Mouse (Mus musculus): ENCODE results near the gene Mknk1.

Gene Mknk1

GRCm38 (mm10) chr4:115838696-115839641 is at the start of gene Mknk1:
Mknk1 (plus strand) TSS chr4:115839198.
- peak; percentile 93 for DNase-seq (ENCODE audit: low spot score)

GRCm38 (mm10) chr4:115790864-115791263 is 48.1 kb upstream of the Mknk1 start:
- no peak for DNase-seq (ENCODE audit: low spot score)

GRCm38 (mm10) chr4:115795360-115795759 is 43.6 kb upstream of the Mknk1 start:
- DNase-seq (ENCODE audit: low spot score): no peak

- no peak for DNase-seq (ENCODE audit: low spot score)
Observed at GRCm38 (mm10) chr4:115799981-115800380, 39.0 kb upstream of the Mknk1 start.

- no peak for DNase-seq (ENCODE audit: low spot score)
Observed at GRCm38 (mm10) chr4:115812326-115812725, 26.7 kb upstream of the Mknk1 start.

- no peak for DNase-seq (ENCODE audit: low spot score)
Observed at GRCm38 (mm10) chr4:115815606-115816005, 23.4 kb upstream of the Mknk1 start.

GRCm38 (mm10) chr4:115820199-115820598 is 18.8 kb upstream of the Mknk1 start:
- DNase-seq (ENCODE audit: low spot score): no peak

GRCm38 (mm10) chr4:115820944-115821343 is 18.1 kb upstream of the Mknk1 start:
- no peak for DNase-seq (ENCODE audit: low spot score)

- DNase-seq (ENCODE audit: low spot score): no peak
Observed at GRCm38 (mm10) chr4:115821431-115821830, 17.6 kb upstream of the Mknk1 start.

- DNase-seq (ENCODE audit: low spot score): no peak
Observed at GRCm38 (mm10) chr4:115821928-115822327, 17.1 kb upstream of the Mknk1 start.

GRCm38 (mm10) chr4:115824178-115824577 is 14.8 kb upstream of the Mknk1 start:
- no peak for DNase-seq (ENCODE audit: low spot score)

GRCm38 (mm10) chr4:115825271-115825670 is 13.7 kb upstream of the Mknk1 start:
- DNase-seq (ENCODE audit: low spot score): no peak

GRCm38 (mm10) chr4:115827066-115827465 is 11.9 kb upstream of the Mknk1 start:
- DNase-seq (ENCODE audit: low spot score): no peak

GRCm38 (mm10) chr4:115827535-115827887 is 11.5 kb upstream of the Mknk1 start:
- DNase-seq (ENCODE audit: low spot score): no peak

GRCm38 (mm10) chr4:115827888-115828571 is 11.0 kb upstream of the Mknk1 start, which contains the start of gene Mob3c:
Mob3c (plus strand) TSS chr4:115828092.
- DNase-seq (ENCODE audit: low spot score): peak; percentile 79

- DNase-seq (ENCODE audit: low spot score): no peak
Observed at GRCm38 (mm10) chr4:115828572-115828902, 10.5 kb upstream of the Mknk1 start.

GRCm38 (mm10) chr4:115830491-115830890 is 8.5 kb upstream of the Mknk1 start:
- no peak for DNase-seq (ENCODE audit: low spot score)

- no peak for DNase-seq (ENCODE audit: low spot score)
Observed at GRCm38 (mm10) chr4:115831221-115831620, 7.8 kb upstream of the Mknk1 start.

- DNase-seq (ENCODE audit: low spot score): no peak
Observed at GRCm38 (mm10) chr4:115832040-115832439, 7.0 kb upstream of the Mknk1 start.

- no peak for DNase-seq (ENCODE audit: low spot score)
Observed at GRCm38 (mm10) chr4:115835576-115835975, 3.4 kb upstream of the Mknk1 start.

GRCm38 (mm10) chr4:115838196-115838595 is 802 bp upstream of the Mknk1 start:
- no peak for DNase-seq (ENCODE audit: low spot score)

- DNase-seq (ENCODE audit: low spot score): no peak
Observed at GRCm38 (mm10) chr4:115839956-115840355, 958 bp downstream of the Mknk1 start.

GRCm38 (mm10) chr4:115840842-115841241 is 1.8 kb downstream of the Mknk1 start:
- DNase-seq (ENCODE audit: low spot score): no peak
